Mouse (Mus musculus) intestine, embryonic 14.5 days (tissue): ENCODE data around the gene Flt3l. TPM values are rescaled to one million over a fixed set of nuclear protein-coding genes. Genes with fewer than 3 reads are reported as not detected.
"Not testable (repeated sequence)": the region's sequence is repeated elsewhere in the genome, so short reads cannot be mapped to it uniquely, and the experiment has no call there.

Experiments used
- ATAC-seq: fragments of 200-750 bp; cut with Nextera tagmentation; replicated peaks from 2 replicates; pipeline ENCODE4 v1.8.0; 2017; ENCODE audit warnings: low read depth, moderate number of reproducible peaks, moderate TSS enrichment, moderate library complexity; ENCODE audit not compliant: low FRiP score, low TSS enrichment
- DNase-seq: peaks from one replicate; pipeline ENCODE4 v3.0.0-alpha.2; 2018; ENCODE audit warnings: low spot score
- H3K27ac ChIP-seq: fragments of 300-500 bp; sonication (generic); 2 replicates; pipeline ENCODE4 v1.5.1; 2014; ENCODE audit warnings: low read depth, mild to moderate bottlenecking, control low read depth
- H3K27me3 ChIP-seq: fragments of 300-500 bp; sonication (generic); replicated peaks from 2 replicates; pipeline ENCODE4 v1.6.1; 2014; ENCODE audit warnings: low read length, control low read depth; ENCODE audit not compliant: control insufficient read depth, insufficient read depth
- H3K36me3 ChIP-seq: fragments of 300-500 bp; sonication (generic); 2 replicates; pipeline ENCODE4 v1.6.1; 2014; ENCODE audit warnings: low read length, control low read depth; ENCODE audit not compliant: control insufficient read depth, insufficient read depth
- H3K4me1 ChIP-seq: fragments of 300-500 bp; sonication (generic); replicated peaks from 2 replicates; pipeline ENCODE4 v1.6.1; 2014; ENCODE audit warnings: low read length, control low read depth, mixed read lengths; ENCODE audit not compliant: control insufficient read depth, insufficient read depth
- H3K4me2 ChIP-seq: fragments of 300-500 bp; sonication (generic); 2 replicates; pipeline ENCODE4 v1.6.1; 2014; ENCODE audit warnings: low read length
- H3K4me3 ChIP-seq: fragments of 300-500 bp; sonication (generic); 2 replicates; pipeline ENCODE4 v1.5.1; 2014; ENCODE audit warnings: low read depth, low read length, control low read depth, mixed read lengths
- H3K9ac ChIP-seq: fragments of 300-500 bp; sonication (generic); 2 replicates; pipeline ENCODE4 v1.6.1; 2014; ENCODE audit warnings: mild to moderate bottlenecking, low read length
- H3K9me3 ChIP-seq: fragments of 300-500 bp; sonication (generic); 2 replicates; pipeline ENCODE4 v1.6.1; 2016; ENCODE audit warnings: low read length, control low read depth; ENCODE audit not compliant: control insufficient read depth
- WGBS: fragments of 180-500 bp; shearing (Covaris S2); extraction: QIAGEN DNeasy Blood & Tissue Kit; methylation state at CpG from one replicate; pipeline ENCODE4 v1.1.7; 2014; 5-methylcytosine and 5-hydroxymethylcytosine counted together
- polyA plus RNA-seq: library from polyadenylated mRNA; unstranded; fragments of >200 nt; fragmentation: Nextera tagmentation; extraction: Ambion mirVana; gene quantifications from 2 replicates; pipeline ENCODE4 v1.2.1, GENCODE M21; 2014

The Flt3l gene
- polyA plus RNA-seq, 1 experiment from 2014 or later, result 2.1 TPM

GRCm38 (mm10) chr7:45097479-45097878 lies 38.8 kb downstream of the Flt3l start:
- 0 out of 2 replicates have a peak, but pooled peaks cover 3% of the 10 kb centered on the region for H3K36me3 ChIP-seq
- no peaks in the 10 kb centered on the region for H3K9me3 ChIP-seq
- WGBS, result 72% methylated on average over 6 of the region's 6 CpGs
- no peak overlapping the region for H3K4me2 ChIP-seq
- H3K4me1 ChIP-seq, result peaks cover 19% of the 10 kb centered on the region
- no peaks in the 10 kb centered on the region for H3K27me3 ChIP-seq
- H3K27ac ChIP-seq, result no peak overlapping the region
- DNase-seq (no peak), ATAC-seq (no peak)
- no peak overlapping the region for H3K4me3 ChIP-seq
- H3K9ac ChIP-seq, result no peak overlapping the region

GRCm38 (mm10) chr7:45095965-45096364 lies 40.3 kb downstream of the Flt3l start:
- not testable (repeated sequence) for H3K4me3 ChIP-seq, H3K9ac ChIP-seq, H3K9me3 ChIP-seq, H3K36me3 ChIP-seq, ATAC-seq, H3K4me2 ChIP-seq, DNase-seq, H3K27me3 ChIP-seq, H3K27ac ChIP-seq
- H3K4me1 ChIP-seq, result peaks cover 16% of the 10 kb centered on the region
- WGBS, result 94% methylated on average over 14 of the region's 14 CpGs

- H3K36me3 ChIP-seq, result 0 out of 2 replicates have a peak, but pooled peaks cover 3% of the 10 kb centered on the region
- ATAC-seq (no peak), DNase-seq (no peak)
- 69% methylated on average over 6 of the region's 6 CpGs for WGBS
- H3K4me2 ChIP-seq, result no peak overlapping the region
- no peak overlapping the region for H3K27ac ChIP-seq
- H3K4me1 ChIP-seq, result peaks cover 20% of the 10 kb centered on the region
- H3K9me3 ChIP-seq, result no peaks in the 10 kb centered on the region
- no peak overlapping the region for H3K9ac ChIP-seq
- no peaks in the 10 kb centered on the region for H3K27me3 ChIP-seq
- H3K4me3 ChIP-seq, result no peak overlapping the region
These were observed 40.9 kb downstream of the Flt3l start for GRCm38 (mm10) chr7:45095367-45095766.

GRCm38 (mm10) chr7:45094121-45094520 lies 42.1 kb downstream of the Flt3l start:
- Histone ChIP-seq H3K36me3 (0 out of 2 replicates have a peak, but pooled peaks cover 6% of the 10 kb centered on the region), H3K9me3 (no peaks in the 10 kb centered on the region), H3K4me2 (no peak overlapping the region), H3K4me1 (peaks cover 22% of the 10 kb centered on the region), H3K4me3 (no peak overlapping the region), H3K9ac (no peak overlapping the region), H3K27me3 (no peaks in the 10 kb centered on the region), H3K27ac (no peak overlapping the region)
- ATAC-seq (no peak), DNase-seq (no peak)
- WGBS, result 23% methylated on average over 7 of the region's 7 CpGs

- Histone ChIP-seq H3K27me3 (no peaks in the 10 kb centered on the region), H3K36me3 (peaks cover 12% of the 10 kb centered on the region), H3K9ac (no peak overlapping the region), H3K4me2 (no peak overlapping the region), H3K27ac (peak overlapping the region; percentile 89), H3K9me3 (no peaks in the 10 kb centered on the region), H3K4me3 (no peak overlapping the region), H3K4me1 (peaks cover 22% of the 10 kb centered on the region)
- WGBS, result 29% methylated on average over 16 of the region's 18 CpGs
- no peak for DNase-seq
- no peak for ATAC-seq
These were observed 42.7 kb downstream of the Flt3l start for GRCm38 (mm10) chr7:45093516-45093905.

GRCm38 (mm10) chr7:45092828-45093515 lies 43.3 kb downstream of the Flt3l start:
- 38% methylated on average over 12 of the region's 12 CpGs for WGBS

GRCm38 (mm10) chr7:45092048-45092447 lies 44.2 kb downstream of the Flt3l start, which contains the start of gene Rcn3:
Gene Rcn3, minus strand, starts transcription at chr7:45092221.
- H3K9ac ChIP-seq, result peak within 1 kb of the TSS; percentile 79
- H3K9me3 ChIP-seq, result no peaks in the 10 kb centered on the region
- H3K4me1 ChIP-seq, result peaks cover 22% of the 10 kb centered on the region
- peaks cover 23% of the 10 kb centered on the region for H3K36me3 ChIP-seq
- DNase-seq, result peak; percentile 92
- peak within 1 kb of the TSS; percentile 89 for H3K27ac ChIP-seq
- peak within 1 kb of the TSS; percentile 58 for H3K4me3 ChIP-seq
- WGBS, result 1% methylated on average over 16 of the region's 16 CpGs
- peak; percentile 90 for ATAC-seq
- peak within 1 kb of the TSS; percentile 69 for H3K4me2 ChIP-seq
- no peaks in the 10 kb centered on the region for H3K27me3 ChIP-seq

More at GRCm38 (mm10) chr7:45092828-45093515, 43.3 kb downstream of the Flt3l start:
- DNase-seq (no peak), ATAC-seq (no peak)
- peaks cover 17% of the 10 kb centered on the region for H3K36me3 ChIP-seq
- no peak overlapping the region for H3K9ac ChIP-seq
- peaks cover 22% of the 10 kb centered on the region for H3K4me1 ChIP-seq
- H3K27me3 ChIP-seq, result no peaks in the 10 kb centered on the region
- H3K27ac ChIP-seq, result peak overlapping the region; percentile 89
- H3K4me3 ChIP-seq, result no peak overlapping the region
- no peaks in the 10 kb centered on the region for H3K9me3 ChIP-seq
- peak overlapping the region; percentile 69; the same call in 1 of the 2 replicates for H3K4me2 ChIP-seq

GRCm38 (mm10) chr7:45091001-45091990 lies 44.9 kb downstream of the Flt3l start:
- Histone ChIP-seq H3K36me3 (peaks cover 31% of the 10 kb centered on the region), H3K27me3 (no peaks in the 10 kb centered on the region), H3K9ac (peak overlapping the region; percentile 79), H3K4me1 (peaks cover 22% of the 10 kb centered on the region), H3K4me3 (peak overlapping the region; percentile 58), H3K27ac (peak overlapping the region; percentile 89), H3K4me2 (peak overlapping the region; percentile 69), H3K9me3 (no peaks in the 10 kb centered on the region)
- DNase-seq, result peak; percentile 82
- peak; percentile 54 for ATAC-seq
- WGBS, result 10% methylated on average over 35 of the region's 35 CpGs
